Mouse (Mus musculus) brain, embryonic 14.5 days (tissue): Measurements from ENCODE around the gene Ubc. TPM values are rescaled to one million over a fixed set of nuclear protein-coding genes. Genes with fewer than 3 reads are reported as not detected.

Experiments used
- DNase-seq: peaks from one replicate; pipeline ENCODE4 v3.0.0-alpha.2; 2011; ENCODE audit warnings: low read depth
- CTCF ChIP-seq: fragments of 200-500 bp; IDR thresholded peaks from 2 replicates; pipeline ENCODE4 v1.5.1; 2012; ENCODE audit warnings: inconsistent platforms, mild to moderate bottlenecking, moderate library complexity, borderline replicate concordance; ENCODE audit not compliant: insufficient read depth, insufficient read length; ENCODE audit errors: extremely low read depth
- POLR2A ChIP-seq: fragments of 200-500 bp; IDR thresholded peaks from 2 replicates; pipeline ENCODE4 v1.6.1; 2012; ENCODE audit warnings: mild to moderate bottlenecking, inconsistent platforms, borderline replicate concordance; ENCODE audit not compliant: poor library complexity, insufficient read depth, insufficient read length, severe bottlenecking; ENCODE audit errors: extremely low read depth
- polyA plus RNA-seq: library from polyadenylated mRNA; depleted of rRNA; stranded (reverse); fragments of >200 nt; gene quantifications from 2 replicates; pipeline ENCODE4 v1.2.3, GENCODE M21; 2012; rRNA removed

Ubc gene
- polyA plus RNA-seq, 1 experiment = 896 TPM

- TF ChIP-seq POLR2A = no peak
- no peak for TF ChIP-seq CTCF
- DNase-seq = no peak
Measured at GRCm38 (mm10) chr5:125349391-125349790, 40.6 kb downstream of the Ubc start.

- no peak for DNase-seq
- TF ChIP-seq POLR2A (no peak), CTCF (peak; percentile 73)
Measured at GRCm38 (mm10) chr5:125348487-125348886, 41.5 kb downstream of the Ubc start.

- DNase-seq = no peak
- TF ChIP-seq CTCF (no peak), POLR2A (no peak)
Measured at GRCm38 (mm10) chr5:125348067-125348466, 41.9 kb downstream of the Ubc start.

- TF ChIP-seq CTCF = no peak
- no peak for TF ChIP-seq POLR2A
- DNase-seq = no peak
Measured at GRCm38 (mm10) chr5:125344296-125344695, 45.7 kb downstream of the Ubc start.

- DNase-seq = no peak
- no peak for TF ChIP-seq CTCF
- TF ChIP-seq POLR2A = no peak
Measured at GRCm38 (mm10) chr5:125341459-125342090, 48.4 kb downstream of the Ubc start.

GRCm38 (mm10) chr5:125340547-125341262, 49.3 kb downstream of the Ubc start, which contains the start of gene Scarb1:
Gene Scarb1, minus strand, starts transcription at chr5:125341094.
- TF ChIP-seq POLR2A (peak; percentile 46; the same call in 1 of the 2 replicates), CTCF (no peak)
- DNase-seq = peak; percentile 84

- peak; percentile 69 for DNase-seq
- TF ChIP-seq CTCF = no peak
- TF ChIP-seq POLR2A = no peak
Measured at GRCm38 (mm10) chr5:125339851-125340531, 50.0 kb downstream of the Ubc start.

- peak; percentile 81 for DNase-seq
- no peak for TF ChIP-seq CTCF
Measured at GRCm38 (mm10) chr5:125339108-125339751, 50.8 kb downstream of the Ubc start.

GRCm38 (mm10) chr5:125337526-125337925, 52.5 kb downstream of the Ubc start:
- TF ChIP-seq POLR2A = no peak
- no peak for DNase-seq

- no peak for DNase-seq
- TF ChIP-seq POLR2A (no peak), CTCF (no peak)
Measured at GRCm38 (mm10) chr5:125337012-125337411, 53.0 kb downstream of the Ubc start.

Other genes starting within 250 kb of the Ubc start
- gene Ncor2, start 211.0 kb downstream of the Ubc start, polyA plus RNA-seq = 31.6 and 71.5 TPM in 2 replicates
- gene Scarb1, start 49.1 kb downstream of the Ubc start, polyA plus RNA-seq = 43.1 and 45.0 TPM in 2 replicates
- gene Gm10382, start 880 bp downstream of the Ubc start, polyA plus RNA-seq = 0.34 and 0.58 TPM in 2 replicates
- 27.6 and 31.5 TPM in 2 replicates for gene Dhx37, start 43.9 kb upstream of the Ubc start, polyA plus RNA-seq
- gene Bri3bp, start 51.4 kb upstream of the Ubc start, polyA plus RNA-seq = 13.0 and 23.5 TPM in 2 replicates
- 69.9 and 73.4 TPM in 2 replicates for gene Aacs, start 85.6 kb upstream of the Ubc start, polyA plus RNA-seq
- gene Tmem132b, start 141.6 kb upstream of the Ubc start, polyA plus RNA-seq = 4.6 and 8.2 TPM in 2 replicates